Mouse (Mus musculus): Measurements from ENCODE around the gene Patl2.

GRCm38 (mm10) chr2:122233341-122233740 is 47.4 kb upstream of the Patl2 start:
- no peak for TF ChIP-seq POLR2A (IDR thresholded peaks at IDR 0.05; ENCODE audit: low read depth, low read length)
- TF ChIP-seq CTCF (IDR thresholded peaks at IDR 0.05; ENCODE audit: extremely low read depth, insufficient read length, insufficient replicate concordance, low read depth, low read length), result no peak

Data from small intestine, adult 2 months (tissue).